Mouse (Mus musculus) testis, adult 2 months (tissue): ENCODE measurements at regions not wholly inside any gene's neighbourhood (a gene's known extent, or its start where the extent isn't known, plus 50 kb on each side); places are given as distances from the start of the nearest gene placed in this dataset.

Experiments
- H3K27ac ChIP-seq: fragments of 200-500 bp; 2 replicates; pipeline ENCODE4 v1.5.1; 2012; ENCODE audit warnings: low read depth, low read length; ENCODE audit not compliant: control insufficient read depth, insufficient read depth
- H3K27me3 ChIP-seq: fragments of 200-500 bp; 2 replicates; pipeline ENCODE4 v1.6.1; 2012; ENCODE audit warnings: mild to moderate bottlenecking, low read length, moderate library complexity; ENCODE audit not compliant: control insufficient read depth, insufficient read depth
- H3K36me3 ChIP-seq: fragments of 200-500 bp; 2 replicates; pipeline ENCODE4 v1.6.1; 2012; ENCODE audit warnings: mild to moderate bottlenecking, low read length; ENCODE audit not compliant: control insufficient read depth, insufficient read depth
- H3K4me1 ChIP-seq: fragments of 200-500 bp; 2 replicates; pipeline ENCODE4 v1.6.1; 2012; ENCODE audit warnings: low read length; ENCODE audit not compliant: control insufficient read depth, insufficient read depth
- H3K4me3 ChIP-seq: fragments of 200-500 bp; 2 replicates; pipeline ENCODE4 v1.5.1; 2012; ENCODE audit warnings: low read depth, mild to moderate bottlenecking, low read length, moderate library complexity, mixed read lengths; ENCODE audit not compliant: control insufficient read depth
- CTCF ChIP-seq: fragments of 200-500 bp; IDR thresholded peaks from 2 replicates; pipeline ENCODE4 v1.5.1; 2012; ENCODE audit warnings: low read depth, mild to moderate bottlenecking, inconsistent platforms, low read length, moderate library complexity; ENCODE audit not compliant: control insufficient read depth, insufficient read depth, insufficient replicate concordance
- POLR2A ChIP-seq: fragments of 200-500 bp; IDR thresholded peaks from 2 replicates; pipeline ENCODE4 v1.6.1; 2012; ENCODE audit warnings: low read depth, mild to moderate bottlenecking, inconsistent platforms, low read length, moderate library complexity; ENCODE audit not compliant: control insufficient read depth

- no peak overlapping the region for H3K4me3 ChIP-seq
- H3K4me1 ChIP-seq: no peaks in the 10 kb centered on the region
- H3K27ac ChIP-seq: no peak overlapping the region
- no peaks in the 10 kb centered on the region for H3K36me3 ChIP-seq
- H3K27me3 ChIP-seq: no peaks in the 10 kb centered on the region
- TF ChIP-seq POLR2A: no peak
- no peak for TF ChIP-seq CTCF
Observed at GRCm38 (mm10) chr3:17772886-17773285, 175.3 kb upstream of the Cypt12 start.

- H3K4me1 ChIP-seq: no peaks in the 10 kb centered on the region
Observed at GRCm38 (mm10) chr3:17779152-17779551, 169.1 kb upstream of the Cypt12 start.

GRCm38 (mm10) chr3:17784076-17784475 is 164.1 kb upstream of the Cypt12 start:
- TF ChIP-seq CTCF: no peak
- TF ChIP-seq POLR2A: no peak
- no peaks in the 10 kb centered on the region for H3K36me3 ChIP-seq
- H3K4me3 ChIP-seq: no peak overlapping the region
- H3K27ac ChIP-seq: no peak overlapping the region
- H3K4me1 ChIP-seq: peaks cover 19% of the 10 kb centered on the region
- H3K27me3 ChIP-seq: no peaks in the 10 kb centered on the region

More at GRCm38 (mm10) chr3:17779152-17779551, 169.1 kb upstream of the Cypt12 start:
- H3K27ac ChIP-seq: no peak overlapping the region
- H3K36me3 ChIP-seq: no peaks in the 10 kb centered on the region
- no peak overlapping the region for H3K4me3 ChIP-seq
- no peaks in the 10 kb centered on the region for H3K27me3 ChIP-seq
- TF ChIP-seq POLR2A (no peak), CTCF (no peak)

- Histone ChIP-seq H3K4me1 (peaks cover 19% of the 10 kb centered on the region), H3K36me3 (no peaks in the 10 kb centered on the region), H3K4me3 (no peak overlapping the region), H3K27ac (no peak overlapping the region), H3K27me3 (no peaks in the 10 kb centered on the region)
- TF ChIP-seq POLR2A (no peak), CTCF (no peak)
Observed at GRCm38 (mm10) chr3:17784587-17784986, 163.6 kb upstream of the Cypt12 start.

GRCm38 (mm10) chr3:17785106-17786022 is 162.8 kb upstream of the Cypt12 start:
- Histone ChIP-seq H3K27ac (no peak overlapping the region), H3K36me3 (no peaks in the 10 kb centered on the region), H3K4me1 (peaks cover 19% of the 10 kb centered on the region), H3K4me3 (peak overlapping the region; percentile 85), H3K27me3 (no peaks in the 10 kb centered on the region)
- TF ChIP-seq POLR2A: no peak
- TF ChIP-seq CTCF: no peak

GRCm38 (mm10) chr3:17786023-17786720 is 162.0 kb upstream of the Cypt12 start:
- Histone ChIP-seq H3K4me1 (peaks cover 19% of the 10 kb centered on the region), H3K4me3 (peak overlapping the region; percentile 85), H3K27ac (peak overlapping the region; percentile 78), H3K27me3 (no peaks in the 10 kb centered on the region), H3K36me3 (no peaks in the 10 kb centered on the region)
- TF ChIP-seq POLR2A: no peak
- TF ChIP-seq CTCF: no peak

- H3K27me3 ChIP-seq: no peaks in the 10 kb centered on the region
- H3K4me3 ChIP-seq: peak overlapping the region; percentile 85
- H3K4me1 ChIP-seq: peaks cover 19% of the 10 kb centered on the region
- H3K36me3 ChIP-seq: no peaks in the 10 kb centered on the region
- peak overlapping the region; percentile 78 for H3K27ac ChIP-seq
- no peak for TF ChIP-seq CTCF
- TF ChIP-seq POLR2A: 0 out of 2 replicates have a peak, but pooled peaks have one; percentile 36
Observed at GRCm38 (mm10) chr3:17786721-17787442, 161.3 kb upstream of the Cypt12 start.
